Mouse (Mus musculus): ENCODE measurements around the gene Cbr4. TPM values are rescaled to one million over a fixed set of nuclear protein-coding genes. Genes with fewer than 3 reads are reported as not detected.

The Cbr4 gene
- 50.2 and 51.2 TPM in 2 replicates for polyA plus RNA-seq (2015; fragmentation: Nextera tagmentation; extraction: Ambion mirVana)

- 2% methylated on average over 29 of the region's 29 CpGs for WGBS
- H3K36me3 ChIP-seq (ENCODE audit: control insufficient read depth, insufficient read depth) = peaks cover 4% of the 10 kb centered on the region; the same call in 1 of the 2 replicates
- peak; percentile 96 for ATAC-seq
- H3K4me2 ChIP-seq (replicated peaks; ENCODE audit: low read depth) = peak within 1 kb of the TSS; percentile 77
- peak within 1 kb of the TSS; percentile 81 for H3K9ac ChIP-seq (ENCODE audit: low read depth, low read length)
- peak within 1 kb of the TSS; percentile 97 for H3K27ac ChIP-seq (ENCODE audit: low read depth, low read length)
- peaks cover 5% of the 10 kb centered on the region; the same call in 1 of the 2 replicates for H3K4me1 ChIP-seq (replicated peaks; ENCODE audit: control insufficient read depth, insufficient read depth, low read length)
- no peaks in the 10 kb centered on the region for H3K27me3 ChIP-seq (replicated peaks; ENCODE audit: control insufficient read depth, insufficient read depth, low read length)
- no peaks in the 10 kb centered on the region for H3K9me3 ChIP-seq (ENCODE audit: control insufficient read depth)
- H3K4me3 ChIP-seq (ENCODE audit: low read depth, low read length) = peak within 1 kb of the TSS; percentile 60
- no peak for TF ChIP-seq CTCF (IDR thresholded peaks at IDR 0.05; ENCODE audit: low read depth)
These were observed at the start of gene Cbr4 for GRCm38 (mm10) chr8:61487597-61488156. TSS of gene Cbr4 (plus strand) at chr8:61487734.

DNA sequence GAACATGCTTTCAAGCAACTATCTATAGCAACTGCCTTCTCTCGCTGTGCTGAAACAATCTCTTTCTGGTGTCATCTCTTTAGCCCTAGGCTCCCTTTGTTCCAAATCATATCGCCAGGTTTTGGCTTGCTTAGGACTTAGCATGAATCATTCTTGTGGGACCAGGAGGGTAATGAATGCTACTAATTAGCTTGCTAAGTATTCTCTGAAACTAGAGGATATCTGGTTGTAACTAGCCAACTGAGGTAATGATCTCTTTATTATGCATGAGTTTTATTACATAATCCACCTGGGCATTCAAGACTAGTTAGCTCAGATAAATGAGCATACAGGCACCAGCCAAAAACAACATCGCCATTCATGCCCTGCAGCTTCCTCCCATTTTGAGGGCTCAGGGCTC lies 44.5 kb upstream of the Cbr4 start:
- H3K36me3 ChIP-seq (ENCODE audit: control insufficient read depth, insufficient read depth) = no peaks in the 10 kb centered on the region
- TF ChIP-seq CTCF (IDR thresholded peaks at IDR 0.05; ENCODE audit: low read depth) = no peak
- H3K9me3 ChIP-seq (ENCODE audit: control insufficient read depth) = 0 out of 2 replicates have a peak, but pooled peaks cover 3% of the 10 kb centered on the region
- no peak overlapping the region for H3K4me2 ChIP-seq (replicated peaks; ENCODE audit: low read depth)
- no peaks in the 10 kb centered on the region for H3K27me3 ChIP-seq (replicated peaks; ENCODE audit: control insufficient read depth, insufficient read depth, low read length)
- no peaks in the 10 kb centered on the region for H3K4me1 ChIP-seq (replicated peaks; ENCODE audit: control insufficient read depth, insufficient read depth, low read length)
- H3K4me3 ChIP-seq (ENCODE audit: low read depth, low read length) = no peak overlapping the region
- no peak overlapping the region for H3K27ac ChIP-seq (ENCODE audit: low read depth, low read length)
- WGBS = 95% methylated on average over 3 of the region's 3 CpGs
- no peak overlapping the region for H3K9ac ChIP-seq (ENCODE audit: low read depth, low read length)
- ATAC-seq = no peak

DNA sequence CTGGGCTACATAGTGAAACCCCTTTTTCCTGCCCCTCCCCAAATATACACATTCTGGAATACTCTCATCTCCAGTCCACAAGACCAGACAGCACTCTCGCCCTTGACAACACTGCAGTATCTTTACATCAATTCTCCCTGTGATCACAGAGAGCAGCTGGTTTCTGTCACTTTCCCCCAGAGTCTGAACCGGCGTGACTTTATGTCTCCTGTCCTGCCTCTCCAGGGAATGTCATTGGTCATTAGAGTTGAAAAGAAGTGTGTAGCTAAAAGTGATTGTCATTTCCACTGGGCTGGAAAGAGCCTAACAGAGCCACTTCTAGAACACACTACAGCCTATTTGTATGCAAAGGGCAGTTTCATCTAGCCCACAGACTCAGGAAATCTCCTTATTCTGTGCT lies 43.2 kb upstream of the Cbr4 start:
- 68% methylated on average over 3 of the region's 3 CpGs for WGBS
- 0 out of 2 replicates have a peak, but pooled peaks cover 3% of the 10 kb centered on the region for H3K9me3 ChIP-seq (ENCODE audit: control insufficient read depth)
- H3K4me3 ChIP-seq (ENCODE audit: low read depth, low read length) = no peak overlapping the region
- H3K4me1 ChIP-seq (replicated peaks; ENCODE audit: control insufficient read depth, insufficient read depth, low read length) = no peaks in the 10 kb centered on the region
- no peak overlapping the region for H3K9ac ChIP-seq (ENCODE audit: low read depth, low read length)
- TF ChIP-seq CTCF (IDR thresholded peaks at IDR 0.05; ENCODE audit: low read depth) = no peak
- H3K27me3 ChIP-seq (replicated peaks; ENCODE audit: control insufficient read depth, insufficient read depth, low read length) = no peaks in the 10 kb centered on the region
- H3K4me2 ChIP-seq (replicated peaks; ENCODE audit: low read depth) = no peak overlapping the region
- no peak overlapping the region for H3K27ac ChIP-seq (ENCODE audit: low read depth, low read length)
- ATAC-seq = no peak
- H3K36me3 ChIP-seq (ENCODE audit: control insufficient read depth, insufficient read depth) = no peaks in the 10 kb centered on the region

DNA sequence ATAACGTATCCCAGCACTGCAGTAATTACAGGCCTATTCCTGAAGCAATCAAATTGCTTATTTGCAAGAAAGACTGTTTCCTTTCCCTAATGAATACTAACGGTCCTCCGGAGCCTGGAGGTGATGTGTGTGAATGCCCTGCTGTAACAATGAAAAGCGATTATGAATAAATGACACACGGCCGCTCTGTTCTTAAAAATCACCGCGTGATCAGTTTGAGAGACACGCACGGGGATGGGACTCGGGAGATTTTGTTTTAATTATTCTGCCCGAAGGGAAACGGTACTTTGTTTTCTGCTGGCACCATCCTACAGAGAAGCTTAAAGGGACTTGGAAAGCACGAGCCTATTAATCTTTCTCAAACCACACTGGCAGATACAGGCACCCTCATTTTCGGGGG lies 41.2 kb upstream of the Cbr4 start:
- ATAC-seq = no peak
- Histone ChIP-seq H3K4me3 (ENCODE audit: low read depth, low read length) (no peak overlapping the region), H3K27ac (ENCODE audit: low read depth, low read length) (no peak overlapping the region), H3K36me3 (ENCODE audit: control insufficient read depth, insufficient read depth) (no peaks in the 10 kb centered on the region), H3K9me3 (ENCODE audit: control insufficient read depth) (no peaks in the 10 kb centered on the region), H3K27me3 (replicated peaks; ENCODE audit: control insufficient read depth, insufficient read depth, low read length) (no peaks in the 10 kb centered on the region), H3K4me2 (replicated peaks; ENCODE audit: low read depth) (no peak overlapping the region), H3K9ac (ENCODE audit: low read depth, low read length) (no peak overlapping the region), H3K4me1 (replicated peaks; ENCODE audit: control insufficient read depth, insufficient read depth, low read length) (no peaks in the 10 kb centered on the region; the same call in 1 of the 2 replicates)
- WGBS = 69% methylated on average over 15 of the region's 15 CpGs
- TF ChIP-seq CTCF (IDR thresholded peaks at IDR 0.05; ENCODE audit: low read depth) = no peak

DNA sequence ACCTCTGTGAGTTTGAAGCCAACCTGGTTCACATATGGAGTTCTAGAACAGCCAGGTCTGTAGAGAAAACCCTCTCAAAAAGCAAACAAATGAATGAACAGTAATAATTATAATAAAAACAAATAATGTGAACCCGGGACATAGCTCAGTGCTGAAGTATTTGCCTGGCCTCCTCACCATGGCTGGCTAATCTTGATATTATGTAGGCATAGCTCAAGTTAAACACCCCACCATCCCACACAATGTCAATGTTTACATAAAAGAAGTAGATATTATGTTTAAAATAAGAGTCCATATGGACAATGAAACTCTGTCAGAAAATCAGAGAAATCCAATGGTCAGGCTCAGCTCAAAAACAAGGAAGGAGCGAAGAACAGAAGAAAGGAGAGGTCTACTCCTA lies 39.4 kb upstream of the Cbr4 start:
- Histone ChIP-seq H3K27me3 (replicated peaks; ENCODE audit: control insufficient read depth, insufficient read depth, low read length) (no peaks in the 10 kb centered on the region), H3K27ac (ENCODE audit: low read depth, low read length) (no peak overlapping the region), H3K36me3 (ENCODE audit: control insufficient read depth, insufficient read depth) (no peaks in the 10 kb centered on the region), H3K9ac (ENCODE audit: low read depth, low read length) (no peak overlapping the region), H3K4me1 (replicated peaks; ENCODE audit: control insufficient read depth, insufficient read depth, low read length) (no peaks in the 10 kb centered on the region; the same call in 1 of the 2 replicates), H3K9me3 (ENCODE audit: control insufficient read depth) (no peaks in the 10 kb centered on the region), H3K4me3 (ENCODE audit: low read depth, low read length) (no peak overlapping the region), H3K4me2 (replicated peaks; ENCODE audit: low read depth) (no peak overlapping the region)
- no peak for TF ChIP-seq CTCF (IDR thresholded peaks at IDR 0.05; ENCODE audit: low read depth)
- ATAC-seq = no peak
- WGBS = 55% methylated on average over 2 of the region's 2 CpGs

DNA sequence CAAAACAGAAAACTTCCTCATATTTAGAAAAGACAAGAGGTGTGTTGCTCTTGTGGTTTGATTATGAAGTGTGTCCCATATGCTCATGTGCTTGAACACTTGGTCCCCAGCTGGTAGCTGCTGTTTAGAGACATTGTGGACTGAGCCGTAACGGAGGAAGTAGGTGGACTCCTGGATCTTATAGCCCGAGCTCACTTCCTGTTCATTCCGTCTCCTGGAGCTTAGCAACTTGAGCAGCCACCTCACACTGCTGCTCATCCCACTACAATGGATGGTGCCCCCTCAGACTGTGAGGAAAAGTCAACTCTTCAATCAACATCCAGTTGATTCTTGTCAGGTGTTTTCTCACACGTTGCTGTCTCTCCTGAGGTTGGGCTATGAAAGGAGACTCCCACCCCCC lies 38.7 kb upstream of the Cbr4 start:
- no peak for TF ChIP-seq CTCF (IDR thresholded peaks at IDR 0.05; ENCODE audit: low read depth)
- Histone ChIP-seq H3K9me3 (ENCODE audit: control insufficient read depth) (no peaks in the 10 kb centered on the region), H3K27me3 (replicated peaks; ENCODE audit: control insufficient read depth, insufficient read depth, low read length) (no peaks in the 10 kb centered on the region), H3K4me3 (ENCODE audit: low read depth, low read length) (no peak overlapping the region), H3K27ac (ENCODE audit: low read depth, low read length) (no peak overlapping the region), H3K36me3 (ENCODE audit: control insufficient read depth, insufficient read depth) (no peaks in the 10 kb centered on the region), H3K4me2 (replicated peaks; ENCODE audit: low read depth) (no peak overlapping the region), H3K9ac (ENCODE audit: low read depth, low read length) (no peak overlapping the region), H3K4me1 (replicated peaks; ENCODE audit: control insufficient read depth, insufficient read depth, low read length) (no peaks in the 10 kb centered on the region; the same call in 1 of the 2 replicates)
- WGBS = 61% methylated on average over 5 of the region's 5 CpGs
- no peak for ATAC-seq
